Mouse (Mus musculus) right cerebral cortex, adult 2 months (tissue): ENCODE data around the gene Tmem209.

Source experiments
- DNase-seq, 2 experiments: peaks; one replicate each; pipeline ENCODE4 v3.0.0; 2021 to 2022; ENCODE audit warnings: low spot score in 2 of 2

Tmem209 gene

GRCm38 (mm10) chr6:30538800-30539199, 29.2 kb upstream of the Tmem209 start:
- no peak for DNase-seq

GRCm38 (mm10) chr6:30538240-30538639, 28.7 kb upstream of the Tmem209 start:
- no peak for DNase-seq

DNA sequence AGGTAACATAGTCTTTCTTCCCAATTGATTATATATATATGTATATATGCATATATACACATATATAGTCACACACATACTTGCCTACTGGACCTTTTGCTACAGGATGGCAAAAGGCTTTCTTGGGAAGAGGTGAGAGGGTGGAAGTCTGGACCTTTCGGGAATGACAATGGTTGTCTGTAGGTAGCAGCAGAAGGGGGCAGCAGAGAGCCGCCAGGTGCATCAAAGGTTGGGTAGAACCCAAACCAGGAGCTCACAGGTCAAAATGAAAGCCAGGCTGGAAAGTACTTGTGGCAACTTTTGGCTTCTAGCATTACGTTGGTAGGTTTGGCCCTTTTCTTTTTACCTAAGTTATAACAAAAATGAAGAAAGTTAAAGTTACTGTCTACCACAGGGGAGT, 25.8 kb upstream of the Tmem209 start:
- DNase-seq: peak in 1 of 2 experiments; percentile 28

GRCm38 (mm10) chr6:30528800-30529199, 19.2 kb upstream of the Tmem209 start:
- DNase-seq: peak; percentile 36 to 44

DNA sequence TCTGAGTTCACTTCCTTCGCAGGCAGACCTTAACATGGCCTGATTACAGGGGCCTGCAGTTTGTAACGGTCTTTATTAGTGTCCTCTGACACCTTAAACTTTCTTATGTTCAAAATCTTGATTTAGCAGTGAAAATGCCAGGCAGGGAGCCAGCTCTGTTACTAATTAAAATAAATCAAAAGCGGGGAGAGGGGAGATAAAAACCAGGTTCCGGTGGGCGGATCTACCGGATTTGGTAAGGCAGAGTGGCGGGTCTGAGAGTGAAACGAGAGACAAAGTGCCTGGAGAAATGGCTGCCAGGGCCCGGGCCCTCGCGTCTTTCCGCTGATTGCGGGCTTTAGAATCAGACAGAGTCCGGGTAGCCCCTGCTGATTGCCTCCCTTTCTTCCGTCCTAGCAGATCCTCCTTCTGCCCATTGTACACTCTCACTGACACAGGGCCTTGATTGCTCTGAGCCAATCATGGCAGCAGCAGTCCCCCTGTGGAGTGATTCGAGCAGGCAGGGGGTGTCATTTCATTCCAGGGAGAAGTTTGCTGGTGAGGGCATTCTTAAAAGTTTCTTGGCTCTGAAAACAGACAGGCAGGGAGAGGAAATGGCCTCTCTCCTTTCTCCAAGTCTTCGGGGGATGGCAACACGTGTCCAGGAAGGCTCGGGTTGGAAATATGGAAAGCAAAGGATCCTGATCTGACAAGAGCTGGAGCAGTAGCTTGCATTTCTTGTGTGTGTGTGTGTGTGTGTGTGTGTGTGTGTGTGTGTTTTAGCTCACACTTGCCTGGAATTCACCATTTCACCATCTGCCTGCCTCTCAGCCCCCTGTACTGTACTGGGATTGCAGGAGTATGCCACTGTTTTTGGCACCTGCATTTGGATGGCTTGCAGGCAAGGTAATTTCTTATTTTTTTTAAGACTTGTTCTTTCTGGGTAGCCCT, 17.3 kb upstream of the Tmem209 start:
- DNase-seq: no peak

GRCm38 (mm10) chr6:30525456-30526332, 16.1 kb upstream of the Tmem209 start:
- no peak for DNase-seq

- DNase-seq: no peak
Measured at GRCm38 (mm10) chr6:30520400-30520799, 10.8 kb upstream of the Tmem209 start.

- DNase-seq: no peak
Measured at GRCm38 (mm10) chr6:30514242-30514641, 4.7 kb upstream of the Tmem209 start.

GRCm38 (mm10) chr6:30510291-30510690, 708 bp upstream of the Tmem209 start:
- no peak for DNase-seq

- no peak for DNase-seq
Measured at GRCm38 (mm10) chr6:30508824-30509223, 759 bp downstream of the Tmem209 start.

- DNase-seq: no peak
Measured at GRCm38 (mm10) chr6:30499049-30499448, 10.5 kb downstream of the Tmem209 start.

DNA sequence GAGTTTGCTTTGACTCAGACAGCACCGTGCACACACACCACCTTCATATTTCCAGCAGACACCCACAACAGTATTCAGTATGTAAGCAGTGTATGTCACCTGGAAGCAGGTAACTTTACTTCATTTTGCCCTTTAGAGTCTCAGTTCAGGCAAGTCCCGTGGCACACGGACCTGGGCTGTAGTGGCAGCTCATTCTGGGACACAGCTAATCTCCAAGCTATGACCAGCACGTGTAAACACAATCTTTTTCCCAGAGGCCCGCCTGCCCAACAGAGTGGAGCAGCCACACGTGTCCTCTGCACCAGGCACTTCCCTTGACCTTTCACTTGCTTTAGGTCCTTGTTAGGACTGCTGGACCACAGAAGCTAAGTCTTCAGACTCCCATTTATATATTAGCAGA, 23.1 kb downstream of the Tmem209 start:
- DNase-seq: no peak

DNA sequence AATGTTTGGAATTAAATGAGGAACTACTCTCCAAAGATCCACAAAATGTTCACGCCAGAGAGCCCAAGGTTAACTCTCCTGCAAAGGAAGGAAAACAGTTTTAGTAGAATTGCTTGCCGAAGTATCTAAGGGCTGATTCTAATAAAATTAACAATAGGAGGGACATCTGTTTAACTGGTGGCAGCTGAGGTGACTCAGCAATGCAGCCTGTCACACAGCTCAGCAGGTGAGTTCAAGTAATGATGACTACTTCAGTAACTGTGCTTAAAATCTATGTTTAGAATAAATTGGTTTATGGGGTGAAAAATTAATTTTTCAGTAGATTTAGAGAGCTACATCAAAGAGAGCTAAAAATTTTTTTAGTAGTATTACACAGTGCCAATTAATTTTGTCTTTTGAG, 26.7 kb downstream of the Tmem209 start:
- DNase-seq: no peak

- DNase-seq: no peak
Measured at GRCm38 (mm10) chr6:30479418-30479817, 30.2 kb downstream of the Tmem209 start.

DNA sequence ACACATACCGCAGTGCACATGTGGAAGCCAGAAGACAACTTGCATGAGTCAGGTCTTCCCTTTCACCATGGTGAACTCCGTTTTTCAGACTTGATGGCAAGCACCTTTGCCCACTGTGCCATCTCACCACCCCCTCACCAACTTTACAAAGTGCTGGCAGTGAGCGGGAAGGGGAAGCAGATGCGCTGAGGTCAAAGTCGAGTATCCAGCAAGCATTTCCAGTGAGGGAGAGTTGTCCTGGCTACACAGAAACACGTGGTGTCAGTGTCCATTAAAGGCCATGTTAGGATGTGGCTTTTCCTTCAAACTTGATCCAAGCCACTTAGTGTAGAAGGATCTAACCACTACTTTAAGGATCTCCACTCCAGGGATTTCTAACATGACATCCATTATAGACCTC, 31.8 kb downstream of the Tmem209 start:
- DNase-seq: no peak

- DNase-seq: no peak
Measured at GRCm38 (mm10) chr6:30477210-30477714, 32.3 kb downstream of the Tmem209 start.

- no peak for DNase-seq
Measured at GRCm38 (mm10) chr6:30476025-30476765, 33.4 kb downstream of the Tmem209 start.

DNA sequence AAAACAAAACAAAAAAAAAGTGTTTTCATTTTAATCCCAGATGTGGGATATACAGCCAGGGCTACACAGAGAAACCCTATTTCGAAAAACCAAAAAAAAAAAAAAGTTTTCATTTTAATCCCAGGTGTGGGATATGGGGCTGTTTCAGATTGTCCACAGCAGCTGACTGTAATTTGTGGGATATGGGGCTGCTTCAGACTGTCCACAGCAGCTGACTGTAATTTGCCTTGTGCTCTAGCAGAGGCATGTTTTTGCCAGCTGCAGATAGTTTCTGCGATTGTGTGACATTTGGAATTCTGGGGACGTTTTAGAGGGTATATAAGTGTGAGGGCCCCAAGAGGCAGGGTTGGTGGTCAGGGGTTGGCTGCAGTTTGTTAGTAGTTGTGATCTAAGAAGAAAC, 37.9 kb downstream of the Tmem209 start:
- DNase-seq: no peak

DNA sequence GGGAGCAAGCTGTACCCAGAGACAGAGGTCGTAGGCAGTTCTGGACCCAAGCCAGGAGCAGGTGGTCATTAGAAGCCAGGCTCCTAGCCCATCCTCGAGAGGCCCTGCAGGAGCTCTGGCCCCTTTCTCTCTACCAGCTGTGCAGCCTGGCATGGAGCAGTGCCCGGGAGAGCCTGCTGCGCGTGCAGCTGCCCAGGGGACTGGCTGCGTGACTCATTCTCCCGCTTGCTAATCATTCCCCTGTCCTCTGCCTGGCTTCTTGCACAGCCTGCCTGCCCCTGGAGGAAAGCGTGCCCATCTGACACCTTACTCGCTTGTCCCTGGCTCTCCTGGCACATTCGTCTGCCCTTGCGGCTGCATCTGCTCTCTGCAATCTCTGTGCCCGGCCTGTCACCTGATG, 40.2 kb downstream of the Tmem209 start:
- DNase-seq: no peak

- DNase-seq: peak; percentile 46 to 47
Measured at GRCm38 (mm10) chr6:30468684-30469083, 40.9 kb downstream of the Tmem209 start.

- no peak for DNase-seq
Measured at GRCm38 (mm10) chr6:30468058-30468457, 41.5 kb downstream of the Tmem209 start.

GRCm38 (mm10) chr6:30465586-30465985, 44.0 kb downstream of the Tmem209 start:
- DNase-seq: no peak
